Mouse (Mus musculus): ENCODE results near the gene Vwa8.

Gene Vwa8

DNA sequence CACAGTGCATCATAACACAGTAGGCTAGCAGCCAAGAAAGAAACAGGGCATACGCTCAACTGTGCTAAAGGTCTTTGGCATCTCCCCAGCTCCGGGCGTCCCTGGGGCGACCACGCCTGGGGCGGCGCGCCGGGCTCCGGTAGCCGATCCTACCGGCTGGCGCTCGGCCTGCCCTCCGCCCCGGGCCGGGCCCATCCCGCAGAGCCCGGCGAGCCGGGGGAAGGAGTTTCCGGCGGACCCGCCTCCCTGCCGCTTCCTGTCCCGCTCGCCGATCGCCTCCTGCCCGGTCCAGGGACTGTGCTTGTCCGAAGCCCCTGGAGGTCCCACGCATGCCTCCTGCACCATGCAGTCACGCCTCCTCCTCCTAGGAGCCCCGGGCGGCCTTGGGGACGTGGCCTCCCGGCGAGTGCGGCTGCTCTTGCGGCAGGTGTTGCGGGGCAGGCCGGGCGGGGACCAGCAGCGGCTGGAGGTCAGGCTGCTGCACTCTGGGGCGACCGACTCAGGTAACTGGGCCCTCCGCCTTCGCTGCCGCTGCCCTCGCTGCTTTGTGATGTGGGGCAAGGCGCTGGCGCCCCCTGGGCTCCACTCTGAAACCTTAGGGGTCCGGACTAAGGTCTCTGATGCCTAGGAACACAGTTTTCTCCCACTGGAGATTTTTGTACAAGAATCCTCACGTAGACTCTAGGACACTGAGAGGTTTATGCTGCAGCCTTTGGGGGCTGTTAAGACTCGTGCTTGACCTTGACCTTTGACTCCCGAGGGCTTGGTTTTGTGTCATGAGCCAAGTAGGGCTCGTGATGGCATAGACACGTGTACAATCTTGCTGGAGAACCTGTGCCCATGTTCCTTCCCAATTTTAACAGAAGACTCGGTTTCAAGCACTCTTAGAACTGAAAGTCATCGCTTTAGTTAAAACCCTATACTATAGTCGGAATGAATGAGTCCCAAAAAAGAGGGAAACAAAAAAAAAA lies at the start of gene Vwa8:
TSS of gene Vwa8 (plus strand) at position 112 of the 971 bp plus-strand sequence.
- DNase-seq: peak; percentile 92 to 96

DNA sequence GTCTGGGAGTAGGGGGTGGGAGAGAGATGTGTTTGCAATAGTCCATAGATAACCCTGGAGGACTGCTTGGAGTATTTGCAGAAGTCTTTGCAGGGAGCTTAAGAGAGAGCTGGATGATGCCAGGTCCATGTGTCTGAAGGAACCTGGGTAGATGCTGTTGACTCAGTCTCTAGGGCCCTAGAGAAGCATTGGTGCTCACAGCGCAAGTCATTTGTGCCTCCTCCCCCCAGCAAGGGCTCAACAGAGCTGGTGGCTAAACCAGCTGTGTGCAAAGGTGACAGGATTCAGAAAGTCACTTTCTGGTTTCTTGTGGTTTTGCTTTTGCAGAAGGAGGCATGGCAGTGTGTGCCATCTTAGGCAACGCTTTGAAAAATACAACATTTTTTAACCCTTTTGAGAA lies 46.5 kb upstream of the Vwa8 start:
- DNase-seq: no peak

- no peak for DNase-seq
These were observed 44.9 kb upstream of the Vwa8 start for GRCm38 (mm10) chr14:78803924-78804323.

GRCm38 (mm10) chr14:78812896-78813295 lies 36.0 kb upstream of the Vwa8 start:
- peak in 1 of 2 experiments; percentile 45 for DNase-seq

GRCm38 (mm10) chr14:78816411-78816810 lies 32.4 kb upstream of the Vwa8 start:
- peak; percentile 39 to 74 for DNase-seq

GRCm38 (mm10) chr14:78817651-78818050 lies 31.2 kb upstream of the Vwa8 start:
- DNase-seq: peak; percentile 5 to 55

GRCm38 (mm10) chr14:78818406-78818805 lies 30.4 kb upstream of the Vwa8 start:
- no peak for DNase-seq

DNA sequence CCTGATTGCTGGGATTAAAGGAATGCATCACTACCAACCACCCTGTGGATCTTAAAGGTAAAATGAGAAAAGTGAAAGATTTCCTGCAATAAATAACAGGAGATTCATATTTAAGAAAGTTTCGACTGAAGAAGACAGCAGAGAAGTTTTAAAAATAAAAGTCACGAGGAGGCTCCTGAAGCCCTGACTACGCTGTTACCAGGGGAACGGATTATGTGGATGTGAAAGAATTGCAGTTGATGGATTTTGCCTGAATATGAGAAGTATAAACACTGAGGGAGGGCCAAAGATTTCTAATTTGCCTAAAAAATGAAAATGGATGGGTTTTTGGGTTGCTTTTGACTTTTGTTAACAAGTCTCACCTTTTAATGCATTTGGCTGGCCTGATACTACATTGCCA lies 24.8 kb upstream of the Vwa8 start:
- no peak for DNase-seq

- DNase-seq: no peak
These were observed 24.3 kb upstream of the Vwa8 start for GRCm38 (mm10) chr14:78824507-78824906.

DNA sequence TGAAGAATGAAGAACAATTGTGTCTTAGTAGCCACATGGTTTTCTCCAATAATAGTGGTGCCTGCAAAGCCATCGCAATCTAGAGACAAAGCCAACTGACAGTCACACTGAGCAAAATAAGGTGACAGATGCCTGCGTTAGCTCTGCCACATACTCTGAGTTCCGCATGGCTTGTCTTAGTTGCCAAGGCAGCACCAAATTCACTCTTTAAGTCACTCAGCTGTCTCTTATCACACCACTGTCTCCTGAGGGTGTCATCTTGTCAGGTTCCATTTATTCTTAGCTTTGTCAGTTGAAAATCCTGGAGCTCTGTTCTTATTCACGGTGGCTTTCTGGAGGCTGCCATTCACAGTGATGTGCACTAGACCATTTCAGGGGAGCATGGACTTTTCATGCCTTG lies 17.7 kb upstream of the Vwa8 start:
- no peak for DNase-seq

GRCm38 (mm10) chr14:78847948-78848347 lies 904 bp upstream of the Vwa8 start:
- DNase-seq: no peak

DNA sequence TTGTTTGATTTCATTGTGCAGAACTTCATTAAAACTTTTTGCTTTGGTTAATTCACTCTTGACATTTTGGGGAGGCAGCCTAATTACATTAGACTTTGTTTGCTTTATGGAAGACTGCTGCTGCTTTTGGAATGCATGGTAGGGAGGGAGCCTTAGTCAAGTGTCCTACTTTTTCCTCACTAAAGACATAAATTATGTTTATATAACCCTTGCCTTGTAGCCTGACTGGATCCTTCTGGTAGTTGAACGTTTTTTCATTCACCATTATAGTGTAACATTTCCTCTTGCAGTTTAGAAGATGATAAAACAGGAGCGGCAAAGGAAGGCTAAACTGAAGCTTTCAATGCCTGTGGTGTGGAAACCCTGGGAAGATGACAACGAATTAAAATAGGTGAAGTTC lies 375 bp upstream of the Vwa8 start:
- DNase-seq: no peak

DNA sequence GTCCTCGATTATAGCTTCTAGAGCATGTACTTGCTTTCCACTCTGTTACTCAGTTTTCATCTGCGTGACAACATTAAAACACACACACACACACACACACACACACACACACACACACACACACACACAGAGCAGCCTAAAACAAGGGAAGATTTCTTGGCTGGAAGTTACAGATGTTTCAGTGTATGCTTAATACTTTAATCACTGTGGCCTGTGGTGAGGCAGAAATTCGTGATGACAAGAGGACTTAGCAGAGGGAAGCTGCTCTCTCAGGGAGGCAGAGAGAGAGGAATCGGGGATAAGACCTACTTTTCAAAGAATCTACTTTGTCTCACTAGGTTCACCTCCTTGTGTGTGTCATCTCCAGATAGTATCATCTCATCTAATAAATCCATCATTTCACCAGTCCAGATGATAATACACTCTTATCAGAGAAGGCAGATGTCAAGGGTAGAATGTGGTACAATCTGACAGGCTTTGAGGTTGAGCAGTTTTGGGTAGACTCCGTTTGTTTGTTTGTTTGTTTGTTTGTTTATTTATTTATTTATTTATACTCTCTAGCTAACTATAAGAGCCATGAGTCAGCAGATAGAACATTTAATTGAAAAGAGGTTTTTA lies 1.2 kb downstream of the Vwa8 start:
- DNase-seq: peak in 1 of 2 experiments; percentile 6

DNA sequence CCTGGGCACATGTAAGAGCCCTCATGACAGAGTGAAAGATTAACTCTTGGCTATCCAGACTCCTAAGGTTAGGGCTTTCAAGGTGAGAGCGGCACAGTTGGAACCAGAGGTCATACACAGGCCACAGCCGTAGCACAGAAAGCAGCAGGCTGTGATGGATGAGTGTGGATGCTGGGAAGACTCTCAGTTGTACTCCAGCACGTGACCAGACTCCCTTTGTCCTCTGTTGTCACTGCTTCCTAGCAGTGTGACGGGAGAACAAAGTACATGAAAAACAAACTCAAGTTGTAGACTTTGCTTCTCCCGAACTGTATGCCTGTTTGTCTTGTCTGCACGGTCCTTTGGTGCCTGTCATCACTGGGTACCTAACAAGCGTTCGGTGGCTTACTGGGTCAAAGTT lies 1.8 kb downstream of the Vwa8 start:
- DNase-seq: peak; percentile 70 to 89

DNA sequence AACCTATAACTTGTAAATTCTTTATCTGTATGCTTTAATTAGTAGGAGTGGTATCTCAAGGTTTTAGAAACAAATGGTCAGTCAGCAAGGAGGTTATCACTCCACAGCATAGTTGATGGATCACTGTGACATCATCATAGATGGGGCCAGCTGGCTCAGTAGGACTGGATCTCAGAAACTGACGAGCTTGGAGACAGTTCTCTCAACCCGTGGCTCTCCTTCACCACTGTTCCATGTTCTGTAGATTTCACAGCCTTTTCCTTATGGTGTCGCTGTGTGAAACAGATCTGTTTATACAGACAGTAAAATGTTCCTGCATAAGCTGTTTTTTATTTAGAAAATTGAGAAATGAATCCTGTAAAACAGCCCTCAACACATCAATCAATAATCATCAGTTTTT lies 2.5 kb downstream of the Vwa8 start:
- no peak for DNase-seq

DNA sequence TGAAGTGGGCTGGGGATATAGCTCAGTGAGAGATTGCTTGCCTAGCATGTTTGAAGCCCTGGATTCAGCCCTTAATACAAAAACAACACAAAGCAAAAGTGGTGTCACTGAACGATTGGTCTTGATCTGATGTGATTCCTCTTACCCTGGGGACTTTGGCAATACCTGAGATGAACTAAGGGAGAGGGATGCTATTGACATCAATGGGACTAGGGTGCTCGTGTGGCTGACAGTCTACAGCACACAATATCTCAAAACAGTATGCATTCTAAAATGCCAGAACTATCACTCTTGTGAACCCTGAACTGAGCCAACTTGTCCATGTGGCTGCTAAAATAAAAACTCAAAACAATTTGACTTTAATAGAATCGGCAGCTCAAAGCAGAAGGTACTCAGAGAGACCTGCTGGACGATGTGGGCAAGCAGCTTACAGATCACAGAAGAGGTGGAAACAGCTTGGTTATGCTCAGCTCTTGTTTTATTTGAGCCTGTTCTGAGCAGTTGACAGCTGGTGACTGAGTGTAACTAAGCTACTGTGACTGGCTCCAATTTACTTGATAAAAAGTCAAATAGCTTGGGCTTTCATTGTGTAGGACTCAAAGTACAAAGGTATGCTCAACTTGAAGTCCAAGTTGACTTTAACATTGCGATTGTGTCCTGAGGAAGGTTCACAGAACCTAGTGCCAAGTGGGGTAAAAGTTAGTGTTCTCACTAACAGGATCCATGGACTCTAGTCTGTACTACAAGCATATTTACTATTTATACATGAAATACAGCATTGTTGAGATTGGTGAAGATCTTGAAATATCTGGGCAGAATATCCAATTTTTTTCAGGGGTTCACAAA lies 3.8 kb downstream of the Vwa8 start:
- DNase-seq: peak; percentile 27 to 53

GRCm38 (mm10) chr14:78861156-78861555 lies 12.3 kb downstream of the Vwa8 start:
- DNase-seq: no peak

DNA sequence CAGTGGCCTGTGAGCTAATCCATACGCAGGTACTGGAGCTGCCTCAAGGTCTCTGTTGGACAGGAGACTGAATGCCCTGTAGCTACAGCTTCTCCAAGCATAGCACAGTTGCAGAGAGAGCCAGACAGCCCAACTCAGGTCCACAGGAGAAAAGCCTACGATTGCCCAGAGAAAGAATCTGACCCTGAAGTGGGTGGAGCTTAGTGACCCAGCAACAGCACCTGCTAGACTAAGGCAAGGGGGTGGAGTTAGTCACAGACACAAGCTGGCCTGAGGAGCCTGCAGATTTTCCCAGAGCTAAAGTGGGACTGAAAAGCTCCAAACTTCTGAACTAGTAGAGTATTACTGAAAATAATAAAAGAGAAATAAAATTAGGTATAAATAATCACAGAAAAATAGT lies 21.2 kb downstream of the Vwa8 start:
- no peak for DNase-seq

- no peak for DNase-seq
These were observed 28.3 kb downstream of the Vwa8 start for GRCm38 (mm10) chr14:78877176-78877575.

- DNase-seq: no peak
These were observed 29.7 kb downstream of the Vwa8 start for GRCm38 (mm10) chr14:78878402-78879045.

DNA sequence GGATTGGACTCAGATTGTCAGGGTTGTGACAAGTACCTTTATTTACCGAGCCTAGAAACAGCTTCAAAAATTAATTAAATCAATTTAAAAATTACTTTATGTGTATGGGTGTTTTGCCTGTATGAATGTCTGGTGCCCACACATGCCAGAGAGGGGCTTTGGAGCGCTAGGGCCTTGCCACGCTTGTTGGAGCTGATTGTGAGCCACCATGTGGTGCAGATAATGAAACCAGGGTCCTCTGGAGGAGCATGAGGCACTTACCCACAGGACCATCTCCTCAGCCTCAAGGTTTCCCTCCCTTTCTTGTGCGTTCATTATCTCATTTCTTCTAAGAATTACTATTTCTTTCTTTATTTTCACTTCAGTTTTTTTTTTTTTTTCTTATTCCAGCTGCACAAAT lies 32.0 kb downstream of the Vwa8 start:
- no peak for DNase-seq

- DNase-seq: no peak
These were observed 32.7 kb downstream of the Vwa8 start for GRCm38 (mm10) chr14:78881563-78881962.

Data from kidney, postnatal 25 days (tissue).